Mouse (Mus musculus) ES-E14 (cell line): Measurements from ENCODE around the gene Dnajc28.

ENCODE experiments used
- CHD2 ChIP-seq: IDR thresholded peaks from 2 replicates; pipeline ENCODE4 v1.6.1; 2014; ENCODE audit warnings: mild to moderate bottlenecking, low read depth, low read length, inconsistent platforms
- ZC3H11A ChIP-seq: IDR thresholded peaks from 2 replicates; pipeline ENCODE4 v1.6.1; 2012; ENCODE audit warnings: low read depth, mild to moderate bottlenecking, inconsistent platforms, low read length, borderline replicate concordance

DNA sequence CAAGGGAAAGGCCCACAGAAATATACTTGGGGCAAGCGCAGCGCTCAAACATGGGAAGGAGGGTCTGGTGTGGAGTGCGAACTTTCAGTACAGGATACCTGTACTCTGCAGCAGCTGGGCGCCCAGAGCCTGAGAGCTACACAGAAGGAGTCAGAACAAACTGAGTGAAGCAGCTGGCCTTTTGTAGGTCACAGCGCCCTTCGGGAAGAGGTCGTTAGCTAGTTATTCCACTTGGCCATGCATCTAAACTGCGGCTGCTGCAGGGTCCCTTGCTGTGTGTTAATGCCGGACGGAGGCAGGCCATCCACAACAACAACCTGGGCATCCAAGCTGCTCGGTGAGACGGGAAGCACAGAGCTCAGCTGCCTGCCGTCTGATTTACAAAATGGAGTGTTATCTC lies 43.7 kb downstream of the Dnajc28 start:
- no peak for TF ChIP-seq CHD2
- no peak for TF ChIP-seq ZC3H11A
